Mouse (Mus musculus) MEL (cell line): ENCODE results near the gene Frmd7. TPM values are rescaled to one million over a fixed set of nuclear protein-coding genes. Genes with fewer than 3 reads are reported as not detected.

Source experiments
- DNase-seq: peaks from one replicate; pipeline ENCODE4 v3.0.0; 2011; ENCODE audit warnings: low read depth, low spot score
- H3K27ac ChIP-seq: 2 replicates; pipeline ENCODE4 v1.5.1; 2012; ENCODE audit warnings: low read depth, mild to moderate bottlenecking, control low read depth, low read length, moderate library complexity; ENCODE audit not compliant: control insufficient read depth
- H3K27me3 ChIP-seq, 2 experiments: fragments of 150-350 bp in 1 of 2; sonication (generic) in 1 of 2; 2 replicates each; pipeline ENCODE4 v1.6.1; 2012; ENCODE audit warnings: low read length in 2 of 2, mild to moderate bottlenecking in 2 of 2, improper control_type of control experiment in 1 of 2, moderate library complexity in 1 of 2; ENCODE audit not compliant: insufficient read depth in 2 of 2, control insufficient read depth in 1 of 2
- H3K36me3 ChIP-seq, 2 experiments: 2 replicates each; pipeline ENCODE4 v1.6.1; 2012 to 2014; ENCODE audit warnings: low read length in 2 of 2, improper control_type of control experiment in 1 of 2, inconsistent platforms in 1 of 2, mild to moderate bottlenecking in 1 of 2; ENCODE audit not compliant: insufficient read depth in 2 of 2, control insufficient read depth in 1 of 2
- H3K4me1 ChIP-seq, 2 experiments: fragments of 150-350 bp in 1 of 2; sonication (generic) in 1 of 2; 2 replicates each; pipeline ENCODE4 v1.6.1; 2012; ENCODE audit warnings: low read length in 2 of 2, improper control_type of control experiment in 1 of 2, mild to moderate bottlenecking in 1 of 2; ENCODE audit not compliant: insufficient read depth in 2 of 2, control insufficient read depth in 1 of 2
- H3K4me3 ChIP-seq, 2 experiments: fragments of 150-350 bp in 1 of 2; sonication (generic) in 1 of 2; 2 replicates each; pipeline ENCODE4 v1.5.1; 2012; ENCODE audit warnings: low read depth in 2 of 2, low read length in 2 of 2, mild to moderate bottlenecking in 2 of 2, moderate library complexity in 2 of 2, control low read depth in 1 of 2, improper control_type of control experiment in 1 of 2; ENCODE audit not compliant: control insufficient read depth in 1 of 2, insufficient read depth in 1 of 2
- H3K79me2 ChIP-seq: 2 replicates; pipeline ENCODE4 v1.6.1; 2012; ENCODE audit warnings: mild to moderate bottlenecking, low read length, moderate library complexity; ENCODE audit not compliant: control insufficient read depth, poor library complexity, insufficient read depth
- H3K9ac ChIP-seq: 2 replicates; pipeline ENCODE4 v1.6.1; 2012; ENCODE audit warnings: low read depth, mild to moderate bottlenecking, control low read depth, low read length, moderate library complexity; ENCODE audit not compliant: control insufficient read depth, poor library complexity, severe bottlenecking
- H3K9me3 ChIP-seq: fragments of 150-350 bp; sonication (generic); replicated peaks from 2 replicates; pipeline ENCODE4 v1.6.1; 2012; ENCODE audit warnings: mild to moderate bottlenecking, low read length, improper control_type of control experiment, moderate library complexity; ENCODE audit not compliant: insufficient read depth
- BHLHE40 ChIP-seq: IDR thresholded peaks from 2 replicates; pipeline ENCODE4 v1.6.1; 2012; ENCODE audit warnings: low read depth, mild to moderate bottlenecking, inconsistent platforms, low read length, improper control_type of control experiment, borderline replicate concordance
- CHD1 ChIP-seq: IDR thresholded peaks from 2 replicates; pipeline ENCODE4 v1.6.1; 2012; ENCODE audit warnings: low read depth, mild to moderate bottlenecking, inconsistent platforms, low read length, improper control_type of control experiment
- CHD2 ChIP-seq: IDR thresholded peaks from 2 replicates; pipeline ENCODE4 v1.6.1; 2011; ENCODE audit warnings: low read length, improper control_type of control experiment
- GABPA ChIP-seq: IDR thresholded peaks from 2 replicates; pipeline ENCODE4 v1.6.1; 2012; ENCODE audit warnings: low read depth, mild to moderate bottlenecking, inconsistent platforms, low read length, improper control_type of control experiment, moderate library complexity
- HCFC1 ChIP-seq: IDR thresholded peaks from 2 replicates; pipeline ENCODE4 v1.6.1; 2012; ENCODE audit warnings: low read depth, mild to moderate bottlenecking, inconsistent platforms, low read length, improper control_type of control experiment, moderate library complexity
- JUND ChIP-seq: IDR thresholded peaks from 2 replicates; pipeline ENCODE4 v1.6.1; 2011; ENCODE audit warnings: low read depth, mild to moderate bottlenecking, improper control_type of control experiment, low read length
- KAT2A ChIP-seq: conservative IDR thresholded peaks from 2 replicates; pipeline ENCODE4 v1.6.1; 2012; ENCODE audit warnings: low read depth, low read length, improper control_type of control experiment, inconsistent platforms
- MAFK ChIP-seq: IDR thresholded peaks from 2 replicates; pipeline ENCODE4 v1.6.1; 2011; ENCODE audit warnings: low read depth, mild to moderate bottlenecking, low read length, improper control_type of control experiment, borderline replicate concordance
- MAZ ChIP-seq: IDR thresholded peaks from 2 replicates; pipeline ENCODE4 v1.6.1; 2012; ENCODE audit warnings: low read depth, mild to moderate bottlenecking, inconsistent platforms, low read length, improper control_type of control experiment
- MXI1 ChIP-seq: IDR thresholded peaks from 2 replicates; pipeline ENCODE4 v1.6.1; 2011; ENCODE audit warnings: mild to moderate bottlenecking, low read depth, low read length, improper control_type of control experiment
- MYB ChIP-seq: IDR thresholded peaks from 2 replicates; pipeline ENCODE4 v1.6.1; 2011; ENCODE audit warnings: mild to moderate bottlenecking, low read depth, low read length, improper control_type of control experiment
- MYC ChIP-seq: IDR thresholded peaks from 2 replicates; pipeline ENCODE4 v1.6.1; 2011; ENCODE audit warnings: low read depth, mild to moderate bottlenecking, low read length, improper control_type of control experiment, moderate library complexity
- NELFE ChIP-seq: IDR thresholded peaks from 2 replicates; pipeline ENCODE4 v1.6.1; 2011; ENCODE audit warnings: low read depth, low read length, improper control_type of control experiment
- NRF1 ChIP-seq: IDR thresholded peaks from 2 replicates; pipeline ENCODE4 v1.6.1; 2014; ENCODE audit warnings: low read depth, mild to moderate bottlenecking, inconsistent platforms, low read length, improper control_type of control experiment, moderate library complexity; ENCODE audit not compliant: poor library complexity, insufficient read depth, severe bottlenecking
- POLR2AphosphoS2 ChIP-seq: IDR thresholded peaks from 2 replicates; pipeline ENCODE4 v1.6.1; 2011; ENCODE audit warnings: low read length, improper control_type of control experiment
- RAD21 ChIP-seq: IDR thresholded peaks from 2 replicates; pipeline ENCODE4 v1.6.1; 2011; ENCODE audit warnings: mild to moderate bottlenecking, low read depth, low read length, improper control_type of control experiment
- RCOR1 ChIP-seq: IDR thresholded peaks from 2 replicates; pipeline ENCODE4 v1.6.1; 2012; ENCODE audit warnings: low read depth, mild to moderate bottlenecking, inconsistent platforms, low read length, improper control_type of control experiment
- TAL1 ChIP-seq: IDR thresholded peaks from 2 replicates; pipeline ENCODE4 v1.6.1; 2012; ENCODE audit warnings: mild to moderate bottlenecking, inconsistent platforms, low read length, moderate library complexity, mixed read lengths
- TBP ChIP-seq: IDR thresholded peaks from 2 replicates; pipeline ENCODE4 v1.8.0; 2011; ENCODE audit warnings: low read depth, low read length, improper control_type of control experiment
- USF1 ChIP-seq: IDR thresholded peaks from 2 replicates; pipeline ENCODE4 v1.6.1; 2014; ENCODE audit warnings: low read depth, mild to moderate bottlenecking, inconsistent platforms, low read length, improper control_type of control experiment, moderate library complexity
- USF2 ChIP-seq, 2 experiments: IDR thresholded peaks; 2 replicates each; pipeline ENCODE4 v1.6.1; 2011 to 2012; ENCODE audit warnings: improper control_type of control experiment in 2 of 2, low read length in 2 of 2, borderline replicate concordance in 1 of 2, inconsistent platforms in 1 of 2, low read depth in 1 of 2, mild to moderate bottlenecking in 1 of 2; ENCODE audit not compliant: insufficient read depth in 1 of 2
- ZC3H11A ChIP-seq: IDR thresholded peaks from 2 replicates; pipeline ENCODE4 v1.6.1; 2012; ENCODE audit warnings: low read depth, mild to moderate bottlenecking, inconsistent platforms, low read length, improper control_type of control experiment
- ZKSCAN1 ChIP-seq: IDR thresholded peaks from 2 replicates; pipeline ENCODE4 v1.6.1; 2012; ENCODE audit warnings: low read depth, mild to moderate bottlenecking, inconsistent platforms, low read length, improper control_type of control experiment, moderate library complexity
- ZMIZ1 ChIP-seq: IDR thresholded peaks from 2 replicates; pipeline ENCODE4 v1.6.1; 2012; ENCODE audit warnings: low read depth, mild to moderate bottlenecking, inconsistent platforms, low read length, improper control_type of control experiment, moderate library complexity
- polyA plus RNA-seq, 2 experiments: library from polyadenylated mRNA; stranded (reverse) in 1 of 2; unstranded in 1 of 2; fragments of >175 nt in 1 of 2; fragments of >200 nt in 1 of 2; gene quantifications; 2 replicates each; pipeline versions ENCODE4 v1.2.1 to v1.2.4; 2012; ENCODE audit warnings: low replicate concordance in 2 of 2, low read depth in 1 of 2; ENCODE audit not compliant: insufficient read length in 2 of 2, insufficient read depth in 1 of 2, missing spikeins in 1 of 2
- total RNA-seq: library from RNA; depleted of rRNA; stranded (reverse); fragments of 300-350 nt; gene quantifications from 2 replicates; pipeline ENCODE4 v1.2.3, GENCODE M21; 2012

Gene Frmd7
- total and polyA plus RNA-seq, 3 experiments: not detected

DNA sequence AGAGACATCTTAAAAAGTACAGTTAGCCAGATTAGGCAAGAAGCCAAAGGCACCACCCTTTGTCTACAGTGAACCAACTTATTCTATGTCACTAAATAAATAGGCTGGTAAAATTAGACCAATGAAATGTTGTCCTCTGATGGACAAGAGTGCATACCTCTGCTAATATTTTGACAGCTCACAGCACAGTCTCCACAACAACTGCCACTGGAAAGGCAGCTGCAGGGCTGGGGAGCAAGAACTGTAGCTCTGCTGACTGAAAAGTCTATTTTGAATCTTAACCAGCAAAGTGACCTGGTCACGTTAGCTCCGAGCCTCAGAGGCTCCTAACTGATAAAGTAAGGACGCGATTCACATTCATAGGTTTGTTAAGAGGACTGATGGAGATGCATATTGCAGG lies 5.6 kb upstream of the Frmd7 start:
- H3K4me3 ChIP-seq: no peak overlapping the region
- peak; percentile 44 for DNase-seq
- no peaks in the 10 kb centered on the region for H3K79me2 ChIP-seq
- H3K4me1 ChIP-seq: peaks cover 2 to 3% of the 10 kb centered on the region in 2 experiments; a peak in 3 of 4 replicates
- no peak overlapping the region for H3K9ac ChIP-seq
- peaks cover 0 to 5% of the 10 kb centered on the region in 2 experiments; a peak in 2 of 4 replicates for H3K36me3 ChIP-seq
- H3K9me3 ChIP-seq: no peaks in the 10 kb centered on the region
- no peaks in the 10 kb centered on the region for H3K27me3 ChIP-seq
- TF ChIP-seq NRF1: no peak
- TF ChIP-seq GABPA: no peak
- no peak for TF ChIP-seq ZMIZ1
- TF ChIP-seq CHD1: no peak
- TF ChIP-seq ZKSCAN1: no peak
- TF ChIP-seq TBP: no peak
- no peak for TF ChIP-seq RCOR1
- TF ChIP-seq TAL1: no peak
- TF ChIP-seq RAD21: no peak
- TF ChIP-seq CHD2: no peak
- no peak for TF ChIP-seq USF1
- no peak for TF ChIP-seq USF2 (IDR thresholded peaks at IDR 0.05; ENCODE audit: borderline replicate concordance in 1 of 2, insufficient read depth in 1 of 2, low read depth in 1 of 2, low read length in 2 of 2)
- TF ChIP-seq HCFC1: no peak
- no peak for TF ChIP-seq JUND
- no peak for TF ChIP-seq MYB
- TF ChIP-seq MYC: no peak
- no peak for TF ChIP-seq MAFK
- no peak for TF ChIP-seq NELFE
- TF ChIP-seq KAT2A: no peak
- TF ChIP-seq, all 39 proteins: peak for 0
- no peak overlapping the region for H3K27ac ChIP-seq

DNA sequence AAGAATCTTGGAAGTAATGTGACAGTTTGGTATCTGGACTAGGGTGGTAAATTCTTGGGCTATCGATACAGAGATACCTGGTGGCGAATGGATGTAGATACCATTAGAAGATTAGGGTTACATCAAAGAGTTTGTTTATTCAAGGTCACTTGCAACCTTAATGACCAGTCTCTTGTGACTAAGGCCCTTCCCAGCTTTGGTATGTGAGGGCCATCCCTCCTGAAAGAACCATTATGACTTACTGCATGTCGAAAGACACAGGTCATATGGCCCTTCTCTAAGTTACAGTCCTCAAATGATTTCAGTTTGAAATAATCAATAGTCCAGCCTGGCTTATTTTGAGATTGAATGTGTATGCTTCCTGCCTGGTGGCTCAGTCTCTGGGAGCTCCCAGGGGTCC lies 5.4 kb downstream of the Frmd7 start:
- H3K27ac ChIP-seq: no peak overlapping the region
- TF ChIP-seq MAZ (no peak), POLR2AphosphoS2 (no peak), ZC3H11A (no peak), CHD2 (no peak), MXI1 (no peak), GABPA (no peak), USF2 (IDR thresholded peaks at IDR 0.05; ENCODE audit: borderline replicate concordance in 1 of 2, insufficient read depth in 1 of 2, low read depth in 1 of 2, low read length in 2 of 2) (no peak), BHLHE40 (no peak), RAD21 (no peak)
- TF ChIP-seq, all 39 proteins: peak for 0

More for the DNA sequence above, 5.4 kb downstream of the Frmd7 start:
- H3K27me3 ChIP-seq: no peaks in the 10 kb centered on the region
- no peak for DNase-seq
- no peaks in the 10 kb centered on the region for H3K9me3 ChIP-seq
- H3K36me3 ChIP-seq: peaks cover 0 to 10% of the 10 kb centered on the region in 2 experiments; a peak in 2 of 4 replicates
- H3K79me2 ChIP-seq: no peaks in the 10 kb centered on the region
- no peak overlapping the region for H3K9ac ChIP-seq
- H3K4me1 ChIP-seq: peaks cover 2 to 4% of the 10 kb centered on the region in 2 experiments; a peak in 3 of 4 replicates
- no peak overlapping the region for H3K4me3 ChIP-seq
